Mouse (Mus musculus) neutrophil, adult 65 days (primary cell): Measurements from ENCODE around the gene Zfp933. TPM values are rescaled to one million over a fixed set of nuclear protein-coding genes. Genes with fewer than 3 reads are reported as not detected.

Source experiments
- total RNA-seq: library from RNA; stranded (reverse); gene quantifications from 2 replicates; pipeline ENCODE4 v1.2.4, GENCODE M21; 2023

Gene Zfp933
- 1.6 and 2.9 TPM in 2 replicates for total RNA-seq

DNA sequence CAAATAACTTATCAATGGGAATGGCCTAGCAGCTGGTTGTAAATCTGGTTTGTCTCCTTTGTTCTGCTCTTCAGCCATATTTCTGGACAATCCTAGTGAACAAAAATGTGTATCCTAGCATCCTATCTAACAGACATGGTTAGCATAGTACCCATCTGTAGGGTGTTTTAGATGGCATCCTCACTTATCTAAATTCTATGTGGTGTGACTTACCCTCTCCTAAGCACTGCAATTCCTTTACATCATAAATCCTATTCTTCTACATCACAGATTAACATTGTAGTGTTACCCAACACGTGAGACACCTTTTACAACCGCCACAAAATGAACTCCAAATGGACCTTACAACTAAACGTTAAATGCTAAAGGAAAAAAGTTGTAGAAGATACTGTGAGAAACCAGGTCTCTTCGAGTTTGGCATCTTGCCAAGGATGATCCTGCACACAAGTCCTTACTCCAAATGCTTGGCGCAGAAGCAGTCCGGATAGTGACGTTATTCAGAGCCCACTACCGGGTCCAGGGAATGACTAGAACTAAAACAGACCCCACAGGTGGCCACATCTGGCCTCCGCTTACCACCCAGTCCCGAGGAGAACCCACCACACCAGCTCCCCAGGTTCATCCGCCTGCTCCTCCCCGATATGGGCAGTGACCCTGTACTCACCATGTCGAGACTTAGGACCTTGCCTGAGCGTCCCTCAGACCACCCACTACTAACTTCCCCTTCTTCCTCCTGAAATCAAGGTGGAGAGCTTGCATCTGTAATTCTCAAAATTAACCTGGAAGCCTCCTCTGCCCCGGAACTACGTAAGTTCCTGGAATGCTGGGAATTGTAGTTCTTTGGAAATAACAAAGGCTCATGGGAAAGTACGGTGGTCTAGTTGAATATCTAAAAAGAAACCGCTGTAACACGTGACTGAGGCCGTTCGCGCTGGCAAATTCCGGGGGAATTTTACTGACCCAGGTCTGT, at the start of gene Zfp933:
TSS of gene Zfp933 (minus strand) at position 753 of the 970 bp plus-strand sequence.

DNA sequence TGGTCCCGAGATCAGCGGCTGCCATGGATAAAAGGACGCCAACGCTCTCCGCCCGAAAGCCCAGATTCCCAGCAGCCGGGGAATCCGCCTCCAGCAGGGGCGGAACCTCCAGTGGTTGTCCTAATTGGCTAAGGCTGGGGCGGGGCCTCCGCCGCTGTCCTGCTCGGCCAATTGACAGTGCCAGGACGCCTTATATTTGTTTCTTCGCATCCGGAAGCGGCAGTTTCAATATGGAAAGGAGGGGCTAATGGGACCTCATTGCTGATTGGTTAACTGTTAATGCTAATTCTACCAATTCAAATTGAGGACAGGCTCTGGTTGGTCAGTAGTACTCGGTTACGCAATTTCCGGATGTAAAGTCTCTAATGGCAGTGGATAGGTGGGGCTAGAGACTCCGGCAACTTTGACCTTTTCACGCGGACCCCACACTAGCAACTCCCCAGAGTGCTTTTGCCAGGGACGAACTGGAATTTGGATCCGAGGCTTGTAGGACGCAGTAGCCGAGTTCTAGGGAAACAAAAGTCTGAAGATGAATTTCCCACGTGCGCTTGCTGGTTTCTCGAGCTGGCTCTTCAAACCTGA, 20.4 kb upstream of the Zfp933 start, which contains the start of the genes Miip and Fv1:
TSS of gene Miip (minus strand) at position 367 of the 582 bp plus-strand sequence.
TSS of gene Fv1 (plus strand) at position 530 of the 582 bp plus-strand sequence.

DNA sequence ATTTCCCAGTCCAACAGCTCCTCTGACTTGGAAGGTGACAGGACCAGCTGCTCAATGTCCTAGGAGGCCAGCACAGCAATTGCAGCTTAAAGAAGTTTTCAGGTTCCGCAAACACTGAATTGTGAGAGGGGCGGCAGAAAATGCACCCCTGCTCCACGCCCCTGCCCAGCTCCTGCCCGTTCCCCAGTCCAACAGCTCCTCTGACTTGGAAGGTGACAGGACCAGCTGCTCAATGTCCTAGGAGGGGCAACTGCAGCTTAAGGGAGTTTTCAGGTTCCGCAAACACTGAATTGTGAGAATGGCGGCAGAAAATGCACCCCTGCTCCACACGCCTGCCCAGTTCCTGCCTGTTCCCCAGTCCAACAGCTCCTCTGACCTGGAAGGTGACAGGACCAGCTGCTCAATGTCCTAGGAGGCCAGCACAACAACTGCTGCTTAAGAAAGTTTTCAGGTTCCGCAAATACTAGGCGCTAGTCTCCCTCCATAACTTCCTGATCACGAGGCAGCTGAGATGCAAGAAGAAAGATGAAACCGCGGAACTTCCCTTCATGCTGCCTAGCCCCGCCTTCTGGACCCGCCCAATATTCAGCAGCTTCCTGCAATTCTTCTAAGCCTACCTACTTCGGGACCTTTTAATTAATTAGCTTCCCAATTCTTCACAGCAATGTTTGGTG, 38.7 kb downstream of the Zfp933 start, which contains the start of gene Zfp984:
TSS of gene Zfp984 (minus strand) at position 497 of the 674 bp plus-strand sequence.

Other genes with a start within 250 kb of the Zfp933 start
- 0.25 TPM in 1 of 2 replicates, not detected in the other for gene Zfp979, start 205.9 kb downstream of the Zfp933 start, total RNA-seq
- not detected in 2 replicates for gene Zfp534, start 145.8 kb downstream of the Zfp933 start, total RNA-seq
- gene Zfp984, start 38.6 kb downstream of the Zfp933 start, total RNA-seq = 7.7 and 8.7 TPM in 2 replicates
- 25.1 and 38.1 TPM in 2 replicates for gene Miip, start 20.4 kb upstream of the Zfp933 start, total RNA-seq
- 3.2 and 4.5 TPM in 2 replicates for gene Fv1, start 20.6 kb upstream of the Zfp933 start, total RNA-seq
- 67.5 and 70.7 TPM in 2 replicates for gene Mfn2, start 56.3 kb upstream of the Zfp933 start, total RNA-seq
- gene Plod1, start 88.4 kb upstream of the Zfp933 start, total RNA-seq = 19.2 and 20.5 TPM in 2 replicates
- 54.9 and 75.9 TPM in 2 replicates for gene 2510039O18Rik, start 92.5 kb upstream of the Zfp933 start, total RNA-seq
- gene Nppb, start 137.4 kb upstream of the Zfp933 start, total RNA-seq = not detected in 2 replicates
- not detected in 2 replicates for gene Nppa, start 152.4 kb upstream of the Zfp933 start, total RNA-seq
- 13.2 and 21.3 TPM in 2 replicates for gene Clcn6, start 190.5 kb upstream of the Zfp933 start, total RNA-seq
- 10.2 and 10.7 TPM in 2 replicates for gene Mthfr, start 190.7 kb upstream of the Zfp933 start, total RNA-seq
- gene Agtrap, start 239.7 kb upstream of the Zfp933 start, total RNA-seq = 72.4 and 83.5 TPM in 2 replicates